Mouse (Mus musculus): ENCODE results near the gene Scamp4.

GRCm38 (mm10) chr10:80611905-80612304, 9.2 kb downstream of the Scamp4 start:
- TF ChIP-seq POLR2A (IDR thresholded peaks at IDR 0.05; ENCODE audit: insufficient read depth, low read depth, low read length) (no peak), CTCF (IDR thresholded peaks at IDR 0.05; ENCODE audit: insufficient read depth, low read depth, low read length) (no peak)

Data from olfactory bulb, adult 2 months (tissue).